Mouse (Mus musculus): Measurements from ENCODE around the gene Prpf18. TPM values are rescaled to one million over a fixed set of nuclear protein-coding genes. Genes with fewer than 3 reads are reported as not detected.

Prpf18 gene
- polyA plus RNA-seq, 1 experiment from 2014 or later: 32.5 TPM

DNA sequence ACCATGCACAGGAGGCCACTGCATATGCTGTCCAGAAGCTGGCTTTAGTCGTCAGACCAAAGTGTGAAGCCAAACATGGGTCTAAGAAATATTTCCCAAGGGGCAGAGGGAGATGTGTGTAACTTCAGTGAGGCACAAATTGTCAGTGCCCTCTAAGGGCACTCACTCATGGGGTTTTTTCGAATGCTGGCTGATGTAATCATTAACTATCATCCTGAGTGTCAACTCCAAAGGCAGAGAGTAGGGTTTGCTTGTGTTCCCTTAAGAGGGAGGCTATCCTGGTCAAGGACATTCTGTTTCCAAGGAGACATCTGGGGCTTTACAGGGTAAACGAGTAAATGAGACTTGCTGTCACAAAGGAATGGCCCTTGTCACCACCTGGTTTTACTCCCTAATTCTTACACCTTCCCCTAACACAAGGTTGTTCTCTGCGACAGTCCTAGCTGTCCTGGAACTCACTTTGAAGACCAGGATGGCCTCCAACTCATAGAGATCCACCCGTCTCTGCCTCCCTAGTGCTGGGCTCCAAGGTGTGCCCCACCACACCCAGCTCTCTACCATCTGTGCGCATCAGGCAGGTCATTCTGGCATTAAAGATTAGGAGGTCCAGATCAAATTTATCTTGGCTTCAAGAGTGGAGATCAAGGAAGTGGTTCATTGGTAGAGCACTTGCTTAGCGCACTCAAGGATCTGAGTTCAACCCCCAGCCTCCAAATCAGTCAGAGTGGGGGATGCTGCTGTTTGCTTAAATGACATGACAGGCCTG is 79.2 kb downstream of the Prpf18 start:
- no peak overlapping the region for H3K4me2 ChIP-seq
- WGBS: 75% methylated on average over 7 of the region's 7 CpGs
- ATAC-seq (ENCODE audit: insufficient read depth, low FRiP score, low read depth): peak; percentile 79

More for the DNA sequence above, 79.2 kb downstream of the Prpf18 start:
- no peak overlapping the region for H3K9ac ChIP-seq
- peaks cover 14% of the 10 kb centered on the region; the same call in 1 of the 2 replicates for H3K4me1 ChIP-seq
- H3K27me3 ChIP-seq (replicated peaks): no peaks in the 10 kb centered on the region
- H3K4me3 ChIP-seq (replicated peaks): no peak overlapping the region
- H3K27ac ChIP-seq: no peak overlapping the region
- H3K36me3 ChIP-seq: peaks cover 15% of the 10 kb centered on the region
- H3K9me3 ChIP-seq: no peaks in the 10 kb centered on the region

Other genes with a start within 250 kb of the Prpf18 start
- 4.7 and 4.9 TPM in 2 replicates for gene Bend7, start 65.7 kb upstream of the Prpf18 start, polyA plus RNA-seq (2015; fragmentation: Nextera tagmentation; extraction: Ambion mirVana)
- gene Sephs1, start 229.5 kb upstream of the Prpf18 start, polyA plus RNA-seq (2015; fragmentation: Nextera tagmentation; extraction: Ambion mirVana): 59.8 and 61.2 TPM in 2 replicates

Measured in stomach, embryonic 15.5 days (tissue).